Mouse (Mus musculus): ENCODE results near the gene Tmem221.

Gene Tmem221

GRCm38 (mm10) chr8:71577856-71578387 is 19.3 kb upstream of the Tmem221 start:
- DNase-seq (ENCODE audit: low spot score): no peak

GRCm38 (mm10) chr8:71575020-71575419 is 16.3 kb upstream of the Tmem221 start:
- no peak for DNase-seq (ENCODE audit: low spot score)

- DNase-seq (ENCODE audit: low spot score): no peak
Observed at GRCm38 (mm10) chr8:71574426-71574825, 15.8 kb upstream of the Tmem221 start.

- peak; percentile 82 for DNase-seq (ENCODE audit: low spot score)
Observed at GRCm38 (mm10) chr8:71572847-71573633, 14.4 kb upstream of the Tmem221 start.

GRCm38 (mm10) chr8:71572077-71572476 is 13.4 kb upstream of the Tmem221 start:
- no peak for DNase-seq (ENCODE audit: low spot score)

- DNase-seq (ENCODE audit: low spot score): peak; percentile 91
Observed at GRCm38 (mm10) chr8:71570291-71570954, 11.8 kb upstream of the Tmem221 start.

- peak; percentile 89 for DNase-seq (ENCODE audit: low spot score)
Observed at GRCm38 (mm10) chr8:71569366-71570290, 11.0 kb upstream of the Tmem221 start.

- no peak for DNase-seq (ENCODE audit: low spot score)
Observed at GRCm38 (mm10) chr8:71568941-71569340, 10.3 kb upstream of the Tmem221 start.

- peak; percentile 91 for DNase-seq (ENCODE audit: low spot score)
Observed at GRCm38 (mm10) chr8:71568387-71568937, 9.8 kb upstream of the Tmem221 start, which contains the start of gene Slc27a1. Slc27a1 (plus strand) TSS chr8:71568882.

- DNase-seq (ENCODE audit: low spot score): no peak
Observed at GRCm38 (mm10) chr8:71567587-71567986, 8.9 kb upstream of the Tmem221 start.

GRCm38 (mm10) chr8:71566501-71566900 is 7.8 kb upstream of the Tmem221 start, which contains the start of gene Nxnl1:
Nxnl1 (minus strand) TSS chr8:71566601.
- DNase-seq (ENCODE audit: low spot score): no peak

GRCm38 (mm10) chr8:71563992-71564391 is 5.3 kb upstream of the Tmem221 start:
- no peak for DNase-seq (ENCODE audit: low spot score)

- peak; percentile 89 for DNase-seq (ENCODE audit: low spot score)
Observed at GRCm38 (mm10) chr8:71562751-71563150, 4.1 kb upstream of the Tmem221 start.

- DNase-seq (ENCODE audit: low spot score): peak; percentile 66
Observed at GRCm38 (mm10) chr8:71561401-71561800, 2.7 kb upstream of the Tmem221 start.

GRCm38 (mm10) chr8:71560765-71561164 is 2.1 kb upstream of the Tmem221 start:
- DNase-seq (ENCODE audit: low spot score): no peak

GRCm38 (mm10) chr8:71560071-71560470 is 1.4 kb upstream of the Tmem221 start:
- DNase-seq (ENCODE audit: low spot score): no peak

- peak; percentile 84 for DNase-seq (ENCODE audit: low spot score)
Observed at GRCm38 (mm10) chr8:71558958-71559690, 453 bp upstream of the Tmem221 start.

- no peak for DNase-seq (ENCODE audit: low spot score)
Observed at GRCm38 (mm10) chr8:71554644-71555043, 4.0 kb downstream of the Tmem221 start.

GRCm38 (mm10) chr8:71554001-71554400 is 4.7 kb downstream of the Tmem221 start:
- no peak for DNase-seq (ENCODE audit: low spot score)

GRCm38 (mm10) chr8:71552770-71553169 is 5.9 kb downstream of the Tmem221 start:
- DNase-seq (ENCODE audit: low spot score): no peak

GRCm38 (mm10) chr8:71550754-71551153 is 7.9 kb downstream of the Tmem221 start:
- no peak for DNase-seq (ENCODE audit: low spot score)
